Mouse (Mus musculus) embryo, embryonic 11.5 days (tissue): ENCODE measurements at regions not wholly inside any gene's neighbourhood (a gene's known extent, or its start where the extent isn't known, plus 50 kb on each side); places are given as distances from the start of the nearest gene placed in this dataset.

ENCODE experiments used
- DNase-seq: peaks from one replicate; pipeline ENCODE4 v3.0.0-alpha.2; 2012; ENCODE audit warnings: low read depth, low spot score

- DNase-seq = no peak
Observed at GRCm38 (mm10) chr1:137452749-137453148, 492.5 kb upstream of the Nr5a2 start.

DNA sequence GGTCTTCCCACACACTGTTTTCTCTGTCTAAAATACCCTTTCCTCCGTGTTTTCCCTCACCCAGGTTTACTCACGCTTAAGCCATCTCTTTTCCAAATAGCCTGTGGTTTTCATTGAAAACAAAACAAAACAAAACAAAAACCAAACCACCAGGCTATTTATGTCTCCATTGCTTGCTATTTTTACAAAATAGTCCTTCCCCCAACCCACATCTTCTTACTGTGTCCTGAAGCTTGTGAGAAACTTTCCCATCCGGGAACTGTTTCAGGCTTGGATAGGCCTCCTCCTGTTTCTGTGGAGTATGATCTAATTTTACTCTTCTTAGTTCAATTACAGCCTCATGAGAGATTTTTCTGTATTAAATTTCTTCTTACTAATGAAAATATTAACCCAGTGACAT lies 486.2 kb upstream of the Nr5a2 start:
- no peak for DNase-seq

DNA sequence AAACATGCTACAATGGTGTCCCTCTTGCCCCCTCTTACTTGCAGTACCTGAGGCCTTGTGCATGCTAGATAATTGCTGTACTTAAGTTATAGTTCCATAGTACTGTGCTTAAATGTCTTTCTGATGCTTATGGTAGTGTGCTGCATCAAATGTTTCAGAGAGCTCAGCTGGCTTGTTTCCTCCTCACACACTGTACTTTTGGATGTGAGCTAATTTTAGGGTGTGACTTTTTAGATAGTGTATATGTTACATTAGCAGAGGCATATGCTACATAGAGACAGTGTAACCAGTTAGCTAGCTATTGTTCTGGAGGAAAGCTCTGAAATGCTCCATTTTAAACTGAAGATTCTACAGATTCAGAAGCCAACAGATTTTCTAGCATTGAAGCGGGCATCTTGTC lies 467.9 kb upstream of the Nr5a2 start:
- no peak for DNase-seq

DNA sequence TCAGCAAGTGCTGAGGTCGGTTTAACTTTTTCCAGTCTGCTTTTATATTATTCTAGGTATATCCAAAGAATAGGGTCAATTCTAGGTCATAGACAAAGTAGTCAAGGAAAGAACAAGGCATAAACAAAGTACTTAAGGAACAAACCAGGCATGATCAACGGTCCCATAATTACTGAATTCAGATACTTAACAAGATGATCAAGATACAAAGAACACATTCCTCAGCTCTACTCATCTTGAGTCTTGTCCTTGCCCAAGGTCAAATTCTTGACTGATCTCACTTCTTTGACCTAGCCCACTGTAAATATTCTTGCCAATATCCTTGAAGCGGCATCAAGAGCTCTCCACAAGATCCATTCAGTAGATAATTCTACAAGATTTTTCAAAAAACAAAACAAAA lies 458.1 kb upstream of the Nr5a2 start:
- DNase-seq = no peak

DNA sequence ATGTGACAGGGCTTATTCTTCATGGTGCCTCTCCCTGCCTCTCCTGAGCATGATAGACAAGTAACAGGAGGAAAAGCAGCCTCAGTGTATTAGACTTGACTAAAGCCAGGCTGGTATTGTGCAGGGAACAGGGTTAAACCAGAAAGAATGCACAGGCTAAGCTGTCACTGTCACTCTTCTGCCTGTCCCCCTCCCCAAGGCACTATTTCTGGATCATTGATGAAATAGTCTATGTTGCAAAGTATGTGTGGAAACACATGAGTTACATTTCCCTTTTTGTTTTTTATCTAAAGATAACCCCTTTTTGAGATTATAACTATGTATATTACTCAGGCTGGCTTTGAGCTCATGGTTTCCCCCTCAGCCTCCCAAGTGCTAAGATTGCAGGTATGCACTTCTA lies 436.5 kb upstream of the Nr5a2 start:
- DNase-seq = no peak

DNA sequence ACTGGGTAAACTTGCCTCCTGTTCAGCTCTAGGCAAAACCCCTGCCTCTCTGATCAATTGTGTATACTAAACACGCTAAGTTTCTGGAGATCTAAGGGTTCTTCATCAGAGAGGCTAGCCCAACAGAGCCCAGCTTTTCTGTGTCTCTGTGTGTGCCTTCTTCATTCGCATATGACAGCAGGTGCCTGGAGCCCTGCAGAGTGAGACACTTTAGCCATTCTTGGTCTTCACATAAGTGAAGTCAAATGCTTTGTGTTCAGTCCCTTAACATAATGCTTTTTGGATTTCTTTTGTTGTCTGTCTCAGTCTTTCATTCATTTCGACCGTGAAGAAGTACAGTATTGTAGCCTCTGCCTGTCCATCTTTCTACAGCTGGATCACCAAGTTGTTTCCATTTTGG lies 427.3 kb upstream of the Nr5a2 start:
- no peak for DNase-seq

GRCm38 (mm10) chr1:137378072-137378985 lies 418.1 kb upstream of the Nr5a2 start:
- DNase-seq = no peak

- no peak for DNase-seq
Observed at GRCm38 (mm10) chr1:137376685-137377084, 416.4 kb upstream of the Nr5a2 start.

DNA sequence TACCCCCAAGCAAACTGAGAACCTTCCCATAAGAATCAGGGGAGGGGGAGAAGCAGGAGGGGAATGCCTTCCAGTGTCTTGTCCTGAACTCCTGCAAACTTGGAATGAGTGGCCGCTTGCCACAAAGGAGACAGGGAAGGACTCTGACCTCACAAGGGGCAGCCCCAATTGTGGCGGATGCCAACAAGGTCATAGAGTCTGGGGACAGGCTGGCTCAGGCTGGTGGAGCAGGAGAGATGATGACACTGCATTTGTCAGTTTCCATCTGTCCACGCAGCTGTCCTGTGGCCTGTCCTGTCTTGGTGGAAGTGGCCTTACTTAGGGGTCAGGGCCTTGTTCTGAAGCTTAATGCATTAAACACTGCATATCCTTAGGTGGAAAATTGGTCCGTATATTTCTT lies 414.4 kb upstream of the Nr5a2 start:
- DNase-seq = no peak

- DNase-seq = no peak
Observed at GRCm38 (mm10) chr1:137373509-137374420, 413.5 kb upstream of the Nr5a2 start.

- DNase-seq = no peak
Observed at GRCm38 (mm10) chr1:137372236-137372635, 412.0 kb upstream of the Nr5a2 start.

DNA sequence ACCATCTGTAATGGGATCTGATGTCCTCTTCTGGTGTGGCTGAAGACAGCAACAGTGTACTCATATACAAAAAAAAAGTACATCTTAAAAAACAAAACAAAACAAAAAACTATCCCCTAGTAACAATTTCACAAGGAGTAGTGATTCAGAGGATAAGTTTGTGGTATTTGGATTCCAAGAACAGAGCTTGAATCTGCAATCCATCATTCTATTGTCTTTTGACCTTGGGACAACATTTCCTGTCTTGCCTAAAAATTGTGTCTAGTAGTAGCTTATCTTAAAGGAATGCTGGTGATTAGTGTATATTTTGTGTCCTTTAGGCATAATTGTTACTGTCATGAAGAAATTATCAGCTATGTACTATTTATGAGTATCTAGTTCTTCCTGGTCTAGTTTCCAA lies 404.1 kb upstream of the Nr5a2 start:
- no peak for DNase-seq

GRCm38 (mm10) chr1:137363969-137364368 lies 403.7 kb upstream of the Nr5a2 start:
- no peak for DNase-seq

- DNase-seq = no peak
Observed at GRCm38 (mm10) chr1:137363561-137363960, 403.3 kb upstream of the Nr5a2 start.

GRCm38 (mm10) chr1:137360688-137361570 lies 400.7 kb upstream of the Nr5a2 start:
- DNase-seq = no peak

GRCm38 (mm10) chr1:137355941-137356512 lies 395.8 kb upstream of the Nr5a2 start:
- DNase-seq = no peak

GRCm38 (mm10) chr1:137352390-137353027 lies 392.3 kb upstream of the Nr5a2 start:
- no peak for DNase-seq

GRCm38 (mm10) chr1:137334137-137334536 lies 373.9 kb upstream of the Nr5a2 start:
- DNase-seq = no peak

GRCm38 (mm10) chr1:137332108-137332769 lies 372.0 kb upstream of the Nr5a2 start:
- DNase-seq = no peak

GRCm38 (mm10) chr1:137331746-137332107 lies 371.5 kb upstream of the Nr5a2 start:
- DNase-seq = no peak
